Mouse (Mus musculus): Measurements from ENCODE around the gene Cd5.

GRCm38 (mm10) chr19:10720524-10720923 lies 18.3 kb downstream of the Cd5 start:
- TF ChIP-seq CTCF (IDR thresholded peaks at IDR 0.05) (no peak), EP300 (IDR thresholded peaks at IDR 0.05) (no peak)
